Mouse (Mus musculus): ENCODE results near the gene Cwc25. TPM values are rescaled to one million over a fixed set of nuclear protein-coding genes. Genes with fewer than 3 reads are reported as not detected.

The Cwc25 gene
- polyA plus RNA-seq, 1 experiment: 3.7 TPM

- Histone ChIP-seq H3K4me3 (ENCODE audit: low read depth, low read length) (no peak overlapping the region), H3K27ac (ENCODE audit: insufficient read depth, low read depth, low read length) (no peak overlapping the region), H3K36me3 (ENCODE audit: control insufficient read depth, insufficient read depth, low read length) (peaks cover 23% of the 10 kb centered on the region), H3K27me3 (ENCODE audit: control insufficient read depth, insufficient read depth, low read length) (no peaks in the 10 kb centered on the region), H3K4me1 (ENCODE audit: control insufficient read depth, insufficient read depth, insufficient read length, low read length) (0 out of 2 replicates have a peak, but pooled peaks cover 3% of the 10 kb centered on the region)
- WGBS: 80% methylated on average over 7 of the region's 7 CpGs
- TF ChIP-seq CTCF (IDR thresholded peaks at IDR 0.05; ENCODE audit: extremely low read depth, insufficient read length, insufficient replicate concordance, low read depth, low read length): no peak
- no peak for TF ChIP-seq POLR2A (IDR thresholded peaks at IDR 0.05; ENCODE audit: low read depth, low read length)
These were observed 38.0 kb downstream of the Cwc25 start for GRCm38 (mm10) chr11:97728311-97728710.

DNA sequence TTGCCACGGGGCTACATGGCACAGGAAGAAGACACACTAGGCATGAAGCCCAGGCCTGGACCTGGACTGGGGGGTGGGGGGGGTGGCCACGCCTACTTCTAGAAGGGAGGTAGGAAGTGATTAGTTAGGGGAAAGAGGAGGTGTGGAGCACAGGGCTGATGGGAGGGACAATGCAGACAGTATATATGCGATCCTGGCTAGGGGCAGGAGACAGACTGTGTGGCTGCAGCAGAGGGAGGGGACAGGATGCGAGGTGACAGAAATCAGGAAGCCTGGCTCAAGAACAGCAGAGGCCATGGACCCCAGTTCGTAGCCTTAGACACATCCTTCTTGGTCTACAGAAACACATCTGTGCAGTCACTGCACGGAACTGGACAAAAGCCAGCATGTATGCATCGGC lies 42.6 kb downstream of the Cwc25 start:
- 66% methylated on average over 7 of the region's 7 CpGs for WGBS
- TF ChIP-seq POLR2A (IDR thresholded peaks at IDR 0.05; ENCODE audit: low read depth, low read length) (no peak), CTCF (IDR thresholded peaks at IDR 0.05; ENCODE audit: extremely low read depth, insufficient read length, insufficient replicate concordance, low read depth, low read length) (no peak)
- Histone ChIP-seq H3K4me1 (ENCODE audit: control insufficient read depth, insufficient read depth, insufficient read length, low read length) (peaks cover 2% of the 10 kb centered on the region; the same call in 1 of the 2 replicates), H3K4me3 (ENCODE audit: low read depth, low read length) (no peak overlapping the region), H3K27me3 (ENCODE audit: control insufficient read depth, insufficient read depth, low read length) (no peaks in the 10 kb centered on the region), H3K27ac (ENCODE audit: insufficient read depth, low read depth, low read length) (no peak overlapping the region), H3K36me3 (ENCODE audit: control insufficient read depth, insufficient read depth, low read length) (peaks cover 35% of the 10 kb centered on the region)

GRCm38 (mm10) chr11:97721338-97721737 lies 45.0 kb downstream of the Cwc25 start:
- H3K4me1 ChIP-seq (ENCODE audit: control insufficient read depth, insufficient read depth, insufficient read length, low read length): peaks cover 2% of the 10 kb centered on the region; the same call in 1 of the 2 replicates
- no peaks in the 10 kb centered on the region for H3K27me3 ChIP-seq (ENCODE audit: control insufficient read depth, insufficient read depth, low read length)
- H3K4me3 ChIP-seq (ENCODE audit: low read depth, low read length): no peak overlapping the region
- TF ChIP-seq POLR2A (IDR thresholded peaks at IDR 0.05; ENCODE audit: low read depth, low read length) (no peak), CTCF (IDR thresholded peaks at IDR 0.05; ENCODE audit: extremely low read depth, insufficient read length, insufficient replicate concordance, low read depth, low read length) (no peak)
- 94% methylated on average over 4 of the region's 4 CpGs for WGBS
- peaks cover 28% of the 10 kb centered on the region for H3K36me3 ChIP-seq (ENCODE audit: control insufficient read depth, insufficient read depth, low read length)
- H3K27ac ChIP-seq (ENCODE audit: insufficient read depth, low read depth, low read length): no peak overlapping the region

DNA sequence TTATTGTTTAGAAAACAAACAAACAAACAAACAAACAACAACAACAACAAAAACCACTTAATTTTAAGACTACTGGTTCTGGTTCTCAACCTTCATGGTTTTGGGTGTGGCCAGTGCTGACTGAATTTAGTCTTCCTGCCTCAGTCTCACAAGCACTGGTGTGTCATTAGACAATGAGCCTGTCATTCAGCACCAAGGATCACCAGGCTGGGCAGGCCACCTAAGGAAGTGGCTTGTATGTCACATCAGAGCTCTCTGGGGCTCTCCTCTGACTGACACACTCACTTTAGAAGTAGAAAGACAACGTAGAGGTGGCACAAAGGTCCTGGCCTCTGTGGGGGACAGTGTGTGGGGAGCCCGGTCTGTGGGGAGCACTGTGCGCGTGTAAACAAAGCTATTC lies 47.3 kb downstream of the Cwc25 start:
- Histone ChIP-seq H3K36me3 (ENCODE audit: control insufficient read depth, insufficient read depth, low read length) (peaks cover 20% of the 10 kb centered on the region), H3K27me3 (ENCODE audit: control insufficient read depth, insufficient read depth, low read length) (no peaks in the 10 kb centered on the region), H3K4me3 (ENCODE audit: low read depth, low read length) (no peak overlapping the region), H3K27ac (ENCODE audit: insufficient read depth, low read depth, low read length) (no peak overlapping the region), H3K4me1 (ENCODE audit: control insufficient read depth, insufficient read depth, insufficient read length, low read length) (peaks cover 2% of the 10 kb centered on the region; the same call in 1 of the 2 replicates)
- 87% methylated on average over 4 of the region's 4 CpGs for WGBS
- TF ChIP-seq CTCF (IDR thresholded peaks at IDR 0.05; ENCODE audit: extremely low read depth, insufficient read length, insufficient replicate concordance, low read depth, low read length): no peak
- TF ChIP-seq POLR2A (IDR thresholded peaks at IDR 0.05; ENCODE audit: low read depth, low read length): no peak

- TF ChIP-seq POLR2A (IDR thresholded peaks at IDR 0.05; ENCODE audit: low read depth, low read length) (no peak), CTCF (IDR thresholded peaks at IDR 0.05; ENCODE audit: extremely low read depth, insufficient read length, insufficient replicate concordance, low read depth, low read length) (no peak)
- WGBS: 76% methylated on average over 15 of the region's 15 CpGs
- no peak overlapping the region for H3K4me3 ChIP-seq (ENCODE audit: low read depth, low read length)
- peaks cover 2% of the 10 kb centered on the region; the same call in 1 of the 2 replicates for H3K4me1 ChIP-seq (ENCODE audit: control insufficient read depth, insufficient read depth, insufficient read length, low read length)
- H3K27me3 ChIP-seq (ENCODE audit: control insufficient read depth, insufficient read depth, low read length): no peaks in the 10 kb centered on the region
- peaks cover 26% of the 10 kb centered on the region for H3K36me3 ChIP-seq (ENCODE audit: control insufficient read depth, insufficient read depth, low read length)
- no peak overlapping the region for H3K27ac ChIP-seq (ENCODE audit: insufficient read depth, low read depth, low read length)
These were observed 48.0 kb downstream of the Cwc25 start for GRCm38 (mm10) chr11:97718281-97718860.

DNA sequence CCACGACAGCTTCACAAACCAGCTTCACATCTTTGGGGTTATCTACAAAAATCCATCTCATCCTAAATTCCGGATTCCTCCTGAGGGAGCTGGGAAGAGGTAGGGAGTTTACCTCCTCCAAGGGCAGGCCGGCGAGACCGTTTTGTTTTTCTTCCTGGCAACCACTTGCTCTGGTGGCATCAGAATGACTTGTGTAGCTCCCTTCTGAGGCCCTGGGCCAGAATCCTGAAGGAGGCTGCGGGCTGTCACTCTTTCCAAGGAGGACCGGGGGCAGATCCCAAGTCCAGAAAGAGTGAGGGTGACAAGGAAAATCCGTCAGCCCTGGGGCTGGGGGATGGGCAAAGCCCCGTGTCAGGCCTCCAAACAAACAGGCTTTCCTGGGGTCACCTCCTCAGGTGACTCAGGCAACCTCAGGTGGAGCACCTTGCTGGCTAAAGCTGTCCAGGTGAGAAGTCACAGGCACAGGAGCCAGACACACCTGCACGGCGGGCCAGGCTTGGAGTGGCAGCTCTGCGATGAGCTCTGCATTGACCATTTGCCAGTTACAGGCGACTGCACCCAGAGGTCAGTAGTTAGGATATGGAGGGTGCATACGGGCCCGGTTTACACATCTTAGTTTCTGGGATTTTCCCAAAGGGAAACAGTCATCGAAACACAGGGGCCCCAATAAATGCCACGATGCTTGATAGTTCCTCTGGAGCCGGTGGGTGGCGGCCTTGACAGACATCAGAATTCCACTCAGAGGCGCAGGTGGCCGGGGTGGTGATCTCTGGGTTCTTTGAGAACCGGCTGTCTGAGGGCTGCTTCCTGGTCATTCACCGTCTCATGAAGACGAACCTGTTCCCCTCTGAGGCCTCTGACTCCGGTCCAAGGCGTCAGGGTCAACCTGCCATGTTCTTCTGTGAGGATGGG lies 48.7 kb downstream of the Cwc25 start:
- 79% methylated on average over 26 of the region's 26 CpGs for WGBS
- no peak overlapping the region for H3K4me3 ChIP-seq (ENCODE audit: low read depth, low read length)
- H3K4me1 ChIP-seq (ENCODE audit: control insufficient read depth, insufficient read depth, insufficient read length, low read length): peaks cover 2% of the 10 kb centered on the region; the same call in 1 of the 2 replicates
- peaks cover 29% of the 10 kb centered on the region for H3K36me3 ChIP-seq (ENCODE audit: control insufficient read depth, insufficient read depth, low read length)
- no peaks in the 10 kb centered on the region for H3K27me3 ChIP-seq (ENCODE audit: control insufficient read depth, insufficient read depth, low read length)
- H3K27ac ChIP-seq (ENCODE audit: insufficient read depth, low read depth, low read length): no peak overlapping the region
- TF ChIP-seq CTCF (IDR thresholded peaks at IDR 0.05; ENCODE audit: extremely low read depth, insufficient read length, insufficient replicate concordance, low read depth, low read length) (no peak), POLR2A (IDR thresholded peaks at IDR 0.05; ENCODE audit: low read depth, low read length) (no peak)

GRCm38 (mm10) chr11:97716021-97716420 lies 50.3 kb downstream of the Cwc25 start:
- H3K27me3 ChIP-seq (ENCODE audit: control insufficient read depth, insufficient read depth, low read length): no peaks in the 10 kb centered on the region
- TF ChIP-seq CTCF (IDR thresholded peaks at IDR 0.05; ENCODE audit: extremely low read depth, insufficient read length, insufficient replicate concordance, low read depth, low read length): no peak
- TF ChIP-seq POLR2A (IDR thresholded peaks at IDR 0.05; ENCODE audit: low read depth, low read length): no peak
- H3K4me1 ChIP-seq (ENCODE audit: control insufficient read depth, insufficient read depth, insufficient read length, low read length): peaks cover 2% of the 10 kb centered on the region; the same call in 1 of the 2 replicates
- H3K36me3 ChIP-seq (ENCODE audit: control insufficient read depth, insufficient read depth, low read length): peaks cover 32% of the 10 kb centered on the region
- WGBS: 92% methylated on average over 8 of the region's 8 CpGs
- H3K4me3 ChIP-seq (ENCODE audit: low read depth, low read length): no peak overlapping the region
- no peak overlapping the region for H3K27ac ChIP-seq (ENCODE audit: insufficient read depth, low read depth, low read length)
